Mouse (Mus musculus): ENCODE measurements around the gene Tmem132a.

GRCm38 (mm10) chr19:10904927-10905727 is 35.4 kb upstream of the Tmem132a start:
- TF ChIP-seq CTCF (IDR thresholded peaks at IDR 0.05; ENCODE audit: low read depth, low read length) = no peak
- no peak for TF ChIP-seq EP300 (IDR thresholded peaks at IDR 0.05; ENCODE audit: insufficient read depth, low read depth, low read length)

All from ES-Bruce4 (cell line).